Mouse (Mus musculus) ES-Bruce4 (cell line): ENCODE results near the gene Ttc37. TPM values are rescaled to one million over a fixed set of nuclear protein-coding genes. Genes with fewer than 3 reads are reported as not detected.

Source experiments
- H3K27ac ChIP-seq: 2 replicates; pipeline ENCODE4 v1.5.1; 2012; ENCODE audit warnings: low read length, inconsistent platforms; ENCODE audit not compliant: insufficient read depth
- H3K27me3 ChIP-seq: 2 replicates; pipeline ENCODE4 v1.6.1; 2012; ENCODE audit warnings: mild to moderate bottlenecking, low read length, inconsistent platforms; ENCODE audit not compliant: control insufficient read depth, poor library complexity, insufficient read depth, severe bottlenecking
- H3K36me3 ChIP-seq: 2 replicates; pipeline ENCODE4 v1.6.1; 2012; ENCODE audit warnings: inconsistent platforms, mild to moderate bottlenecking, low read length, moderate library complexity; ENCODE audit not compliant: control insufficient read depth, poor library complexity, insufficient read depth, severe bottlenecking
- H3K4me1 ChIP-seq: one replicate; pipeline ENCODE4 v1.8.1; 2011; ENCODE audit warnings: low read length; ENCODE audit not compliant: control insufficient read depth, insufficient read depth
- H3K4me3 ChIP-seq: 2 replicates; pipeline ENCODE4 v1.5.1; 2011; ENCODE audit warnings: low read depth, mild to moderate bottlenecking, low read length
- H3K9ac ChIP-seq: 2 replicates; pipeline ENCODE4 v1.6.1; 2012; ENCODE audit warnings: low read depth, mild to moderate bottlenecking, inconsistent platforms; ENCODE audit not compliant: poor library complexity, severe bottlenecking
- H3K9me3 ChIP-seq: replicated peaks from 2 replicates; pipeline ENCODE4 v1.6.1; 2012; ENCODE audit warnings: mild to moderate bottlenecking, low read length, inconsistent platforms; ENCODE audit not compliant: control insufficient read depth, poor library complexity, insufficient read depth, severe bottlenecking
- CTCF ChIP-seq: IDR thresholded peaks from one replicate; pipeline ENCODE4 v1.8.1; 2011; ENCODE audit warnings: low read depth, low read length
- EP300 ChIP-seq: IDR thresholded peaks from 2 replicates; pipeline ENCODE4 v1.6.1; 2011; ENCODE audit warnings: low read depth, low read length; ENCODE audit not compliant: insufficient read depth
- POLR2A ChIP-seq: IDR thresholded peaks from one replicate; pipeline ENCODE4 v1.8.1; 2011; ENCODE audit warnings: low read length; ENCODE audit not compliant: insufficient read depth
- polyA plus RNA-seq: library from polyadenylated mRNA; stranded (reverse); fragments of >200 nt; gene quantifications from 2 replicates; pipeline ENCODE4 v1.2.4, GENCODE M21; 2011; ENCODE audit warnings: low read depth; ENCODE audit not compliant: missing spikeins, insufficient read depth, insufficient read length

Ttc37 gene
- polyA plus RNA-seq, 1 experiment, result 30.0 TPM

- Histone ChIP-seq H3K36me3 (peaks cover 4% of the 10 kb centered on the region; the same call in 1 of the 2 replicates), H3K4me3 (no peak overlapping the region), H3K27ac (no peak overlapping the region), H3K9me3 (no peaks in the 10 kb centered on the region), H3K9ac (no peak overlapping the region), H3K4me1 (no peaks in the 10 kb centered on the region), H3K27me3 (no peaks in the 10 kb centered on the region)
- TF ChIP-seq POLR2A (no peak), CTCF (no peak), EP300 (no peak)
Observed at GRCm38 (mm10) chr13:76141117-76141808, 42.7 kb downstream of the Ttc37 start.

GRCm38 (mm10) chr13:76150483-76150882 lies 51.9 kb downstream of the Ttc37 start:
- no peak for TF ChIP-seq CTCF
- no peak for TF ChIP-seq POLR2A
- no peak for TF ChIP-seq EP300
- no peaks in the 10 kb centered on the region for H3K9me3 ChIP-seq
- no peak overlapping the region for H3K27ac ChIP-seq
- H3K36me3 ChIP-seq, result peaks cover 5% of the 10 kb centered on the region
- no peaks in the 10 kb centered on the region for H3K4me1 ChIP-seq
- no peaks in the 10 kb centered on the region for H3K27me3 ChIP-seq
- H3K9ac ChIP-seq, result no peak overlapping the region
- no peak overlapping the region for H3K4me3 ChIP-seq

GRCm38 (mm10) chr13:76157099-76157498 lies 58.6 kb downstream of the Ttc37 start:
- Histone ChIP-seq H3K27ac (no peak overlapping the region), H3K36me3 (peaks cover 3% of the 10 kb centered on the region), H3K4me3 (no peak overlapping the region), H3K9ac (no peak overlapping the region), H3K27me3 (no peaks in the 10 kb centered on the region), H3K9me3 (no peaks in the 10 kb centered on the region), H3K4me1 (no peaks in the 10 kb centered on the region)
- TF ChIP-seq EP300 (no peak), CTCF (no peak)

- TF ChIP-seq POLR2A (no peak), CTCF (no peak), EP300 (no peak)
- H3K27ac ChIP-seq, result no peak overlapping the region
- H3K36me3 ChIP-seq, result peaks cover 3% of the 10 kb centered on the region; the same call in 1 of the 2 replicates
- no peaks in the 10 kb centered on the region for H3K27me3 ChIP-seq
- H3K9me3 ChIP-seq, result no peaks in the 10 kb centered on the region
- no peaks in the 10 kb centered on the region for H3K4me1 ChIP-seq
- no peak overlapping the region for H3K4me3 ChIP-seq
- no peak overlapping the region for H3K9ac ChIP-seq
Observed at GRCm38 (mm10) chr13:76157508-76157907, 59.0 kb downstream of the Ttc37 start.

- no peaks in the 10 kb centered on the region for H3K4me1 ChIP-seq
- no peak overlapping the region for H3K4me3 ChIP-seq
- no peaks in the 10 kb centered on the region for H3K27me3 ChIP-seq
- TF ChIP-seq CTCF (no peak), EP300 (no peak), POLR2A (no peak)
- no peak overlapping the region for H3K9ac ChIP-seq
- H3K36me3 ChIP-seq, result no peaks in the 10 kb centered on the region; the same call in 1 of the 2 replicates
- H3K27ac ChIP-seq, result no peak overlapping the region
- no peaks in the 10 kb centered on the region for H3K9me3 ChIP-seq
Observed at GRCm38 (mm10) chr13:76160587-76160986, 62.1 kb downstream of the Ttc37 start.

- H3K4me1 ChIP-seq, result no peaks in the 10 kb centered on the region
Observed at GRCm38 (mm10) chr13:76174297-76174696, 75.8 kb downstream of the Ttc37 start.

More at GRCm38 (mm10) chr13:76174297-76174696, 75.8 kb downstream of the Ttc37 start:
- H3K4me3 ChIP-seq, result no peak overlapping the region
- no peak overlapping the region for H3K27ac ChIP-seq
- TF ChIP-seq POLR2A, result no peak
- TF ChIP-seq EP300, result no peak
- no peak for TF ChIP-seq CTCF
- H3K9me3 ChIP-seq, result peaks cover 8% of the 10 kb centered on the region; the same call in 1 of the 2 replicates
- H3K9ac ChIP-seq, result no peak overlapping the region
- peaks cover 2% of the 10 kb centered on the region; the same call in 1 of the 2 replicates for H3K36me3 ChIP-seq
- no peaks in the 10 kb centered on the region for H3K27me3 ChIP-seq
